Mouse (Mus musculus): ENCODE results near the gene Gars. TPM values are rescaled to one million over a fixed set of nuclear protein-coding genes. Genes with fewer than 3 reads are reported as not detected.
A peak's percentile ranks its signal among the peaks of the same experiment; 100 is the strongest.

Gene Gars
- total and polyA plus RNA-seq, 3 experiments: 171 to 325 (median 225) TPM

DNA sequence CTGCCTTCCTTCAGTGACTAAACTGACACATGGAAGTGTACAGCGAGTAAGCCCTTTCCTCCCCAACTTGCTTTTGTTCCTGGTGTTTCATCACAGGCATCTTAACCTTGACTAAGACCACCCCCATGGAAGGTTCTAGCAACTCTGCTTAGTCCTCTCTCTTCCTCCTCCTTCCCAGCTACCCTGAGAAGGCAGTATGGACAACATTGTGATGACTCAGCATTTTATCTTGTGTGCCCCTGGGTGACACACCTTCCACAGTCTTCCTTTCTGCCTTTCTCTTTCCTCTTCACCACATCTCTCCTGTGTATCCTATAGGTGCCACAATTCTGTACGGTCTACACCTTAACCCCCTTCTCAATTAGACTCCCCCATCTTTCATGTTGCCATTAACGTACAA, 23.6 kb upstream of the Gars start:
- H3K4me3 ChIP-seq (ENCODE audit: control insufficient read depth in 1 of 2, insufficient read depth in 1 of 2, low read depth in 2 of 2, low read length in 2 of 2): no peak overlapping the region
- no peak overlapping the region for H3K27ac ChIP-seq (ENCODE audit: control insufficient read depth, low read depth, low read length)
- peaks cover 0 to 2% of the 10 kb centered on the region in 2 experiments; a peak in 1 of 4 replicates for H3K36me3 ChIP-seq (ENCODE audit: control insufficient read depth in 1 of 2, insufficient read depth in 2 of 2, low read length in 2 of 2)
- DNase-seq (ENCODE audit: low read depth, low spot score): no peak
- H3K27me3 ChIP-seq (ENCODE audit: control insufficient read depth in 1 of 2, insufficient read depth in 2 of 2, low read length in 2 of 2): no peaks in the 10 kb centered on the region
- no peaks in the 10 kb centered on the region for H3K79me2 ChIP-seq (ENCODE audit: control insufficient read depth, insufficient read depth, low read length, poor library complexity)
- no peak for TF ChIP-seq ZKSCAN1 (IDR thresholded peaks at IDR 0.05; ENCODE audit: low read depth, low read length)
- peak; percentile 91 for TF ChIP-seq MAFK (IDR thresholded peaks at IDR 0.05; ENCODE audit: borderline replicate concordance, low read depth, low read length)
- no peak for TF ChIP-seq HCFC1 (IDR thresholded peaks at IDR 0.05; ENCODE audit: low read depth, low read length)
- no peak overlapping the region for H3K9ac ChIP-seq (ENCODE audit: control insufficient read depth, low read depth, low read length, poor library complexity, severe bottlenecking)
- no peaks in the 10 kb centered on the region for H3K9me3 ChIP-seq (replicated peaks; ENCODE audit: insufficient read depth, low read length)
- H3K4me1 ChIP-seq (ENCODE audit: control insufficient read depth in 1 of 2, insufficient read depth in 2 of 2, low read length in 2 of 2): peaks cover 0 to 3% of the 10 kb centered on the region in 2 experiments; a peak in 1 of 4 replicates

DNA sequence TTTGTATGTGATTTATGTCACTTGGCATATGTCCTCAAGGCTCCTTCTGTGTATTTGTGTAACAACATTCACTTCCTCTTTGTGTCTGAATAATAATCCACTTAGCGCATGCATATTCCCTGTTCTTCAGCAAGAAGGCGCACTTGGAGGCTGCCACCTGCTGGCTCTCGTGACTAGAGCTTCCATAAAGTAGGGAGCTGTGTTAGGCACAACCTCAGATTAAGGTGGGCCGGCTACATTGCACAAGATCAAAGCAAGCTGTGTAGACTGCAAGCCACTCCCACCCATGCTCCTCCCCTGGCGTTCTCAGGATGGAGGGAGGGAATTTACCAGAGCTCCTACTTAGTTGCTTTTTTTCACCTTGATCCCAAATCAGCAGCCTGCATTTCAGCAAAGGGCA, 21.6 kb upstream of the Gars start:
- H3K36me3 ChIP-seq (ENCODE audit: control insufficient read depth in 1 of 2, insufficient read depth in 2 of 2, low read length in 2 of 2): peaks cover 0 to 2% of the 10 kb centered on the region in 2 experiments; a peak in 1 of 4 replicates
- DNase-seq (ENCODE audit: low read depth, low spot score): peak; percentile 87
- peak overlapping the region in 1 of 2 experiments; percentile 35; a peak in 1 of 4 replicates for H3K4me3 ChIP-seq (ENCODE audit: control insufficient read depth in 1 of 2, insufficient read depth in 1 of 2, low read depth in 2 of 2, low read length in 2 of 2)

GRCm38 (mm10) chr6:55016710-55017583, 20.9 kb upstream of the Gars start:
- peaks cover 0 to 2% of the 10 kb centered on the region in 2 experiments; a peak in 1 of 4 replicates for H3K36me3 ChIP-seq (ENCODE audit: control insufficient read depth in 1 of 2, insufficient read depth in 2 of 2, low read length in 2 of 2)
- H3K27me3 ChIP-seq (ENCODE audit: control insufficient read depth in 1 of 2, insufficient read depth in 2 of 2, low read length in 2 of 2): no peaks in the 10 kb centered on the region
- peak overlapping the region; percentile 31 for H3K9ac ChIP-seq (ENCODE audit: control insufficient read depth, low read depth, low read length, poor library complexity, severe bottlenecking)
- peak overlapping the region; percentile 17 to 35 for H3K4me3 ChIP-seq (ENCODE audit: control insufficient read depth in 1 of 2, insufficient read depth in 1 of 2, low read depth in 2 of 2, low read length in 2 of 2)
- no peak overlapping the region for H3K27ac ChIP-seq (ENCODE audit: control insufficient read depth, low read depth, low read length)
- H3K9me3 ChIP-seq (replicated peaks; ENCODE audit: insufficient read depth, low read length): no peaks in the 10 kb centered on the region
- H3K79me2 ChIP-seq (ENCODE audit: control insufficient read depth, insufficient read depth, low read length, poor library complexity): no peaks in the 10 kb centered on the region
- peaks cover 0 to 3% of the 10 kb centered on the region in 2 experiments; a peak in 1 of 4 replicates for H3K4me1 ChIP-seq (ENCODE audit: control insufficient read depth in 1 of 2, insufficient read depth in 2 of 2, low read length in 2 of 2)
- DNase-seq (ENCODE audit: low read depth, low spot score): peak; percentile 86
- TF ChIP-seq MXI1 (IDR thresholded peaks at IDR 0.05; ENCODE audit: low read depth, low read length): no peak
- peak; percentile 74 for TF ChIP-seq ZC3H11A (IDR thresholded peaks at IDR 0.05; ENCODE audit: low read depth, low read length)
- TF ChIP-seq JUND (IDR thresholded peaks at IDR 0.05; ENCODE audit: low read depth, low read length): no peak
- TF ChIP-seq E2F4 (IDR thresholded peaks at IDR 0.05; ENCODE audit: borderline replicate concordance, low read depth, low read length): no peak
- TF ChIP-seq CTCF (IDR thresholded peaks at IDR 0.05 in 2 of 3, conservative IDR thresholded peaks at IDR 0.05 in 1 of 3; ENCODE audit: control insufficient read depth in 1 of 3, insufficient read depth in 1 of 3, low read depth in 2 of 3, low read length in 3 of 3, poor library complexity in 1 of 3, severe bottlenecking in 1 of 3): peak; percentile 81 to 88 (median 83)
- TF ChIP-seq CHD2 (IDR thresholded peaks at IDR 0.05; ENCODE audit: low read length): no peak
- no peak for TF ChIP-seq MAX (IDR thresholded peaks at IDR 0.05; ENCODE audit: low read length)
- TF ChIP-seq ZMIZ1 (IDR thresholded peaks at IDR 0.05; ENCODE audit: low read depth, low read length): no peak
- no peak for TF ChIP-seq USF2 (IDR thresholded peaks at IDR 0.05; ENCODE audit: borderline replicate concordance in 1 of 2, insufficient read depth in 1 of 2, low read depth in 1 of 2, low read length in 2 of 2)
- no peak for TF ChIP-seq MYB (IDR thresholded peaks at IDR 0.05; ENCODE audit: low read depth, low read length)
- no peak for TF ChIP-seq TAL1 (IDR thresholded peaks at IDR 0.05; ENCODE audit: low read length)
- TF ChIP-seq SMC3 (IDR thresholded peaks at IDR 0.05; ENCODE audit: low read depth, low read length): peak; percentile 89
- TF ChIP-seq MYC (IDR thresholded peaks at IDR 0.05; ENCODE audit: low read depth, low read length): no peak
- TF ChIP-seq RCOR1 (IDR thresholded peaks at IDR 0.05; ENCODE audit: low read depth, low read length): no peak
- TF ChIP-seq NRF1 (IDR thresholded peaks at IDR 0.05; ENCODE audit: insufficient read depth, low read depth, low read length, poor library complexity, severe bottlenecking): no peak
- TF ChIP-seq CHD1 (IDR thresholded peaks at IDR 0.05; ENCODE audit: low read depth, low read length): no peak
- TF ChIP-seq TBP (IDR thresholded peaks at IDR 0.05; ENCODE audit: low read depth, low read length): no peak
- TF ChIP-seq USF1 (IDR thresholded peaks at IDR 0.05; ENCODE audit: low read depth, low read length): no peak
- no peak for TF ChIP-seq HCFC1 (IDR thresholded peaks at IDR 0.05; ENCODE audit: low read depth, low read length)

More for the DNA sequence above, 21.6 kb upstream of the Gars start:
- peaks cover 0 to 3% of the 10 kb centered on the region in 2 experiments; a peak in 1 of 4 replicates for H3K4me1 ChIP-seq (ENCODE audit: control insufficient read depth in 1 of 2, insufficient read depth in 2 of 2, low read length in 2 of 2)
- H3K9me3 ChIP-seq (replicated peaks; ENCODE audit: insufficient read depth, low read length): no peaks in the 10 kb centered on the region
- no peaks in the 10 kb centered on the region for H3K79me2 ChIP-seq (ENCODE audit: control insufficient read depth, insufficient read depth, low read length, poor library complexity)
- TF ChIP-seq CTCF (IDR thresholded peaks at IDR 0.05 in 2 of 3, conservative IDR thresholded peaks at IDR 0.05 in 1 of 3; ENCODE audit: control insufficient read depth in 1 of 3, insufficient read depth in 1 of 3, low read depth in 2 of 3, low read length in 3 of 3, poor library complexity in 1 of 3, severe bottlenecking in 1 of 3): peak; percentile 43 to 90 (median 79)
- peak; percentile 94 for TF ChIP-seq SMC3 (IDR thresholded peaks at IDR 0.05; ENCODE audit: low read depth, low read length)
- no peak for TF ChIP-seq MAFK (IDR thresholded peaks at IDR 0.05; ENCODE audit: borderline replicate concordance, low read depth, low read length)
- peak; percentile 58 for TF ChIP-seq ZC3H11A (IDR thresholded peaks at IDR 0.05; ENCODE audit: low read depth, low read length)
- TF ChIP-seq JUND (IDR thresholded peaks at IDR 0.05; ENCODE audit: low read depth, low read length): no peak
- TF ChIP-seq RAD21 (IDR thresholded peaks at IDR 0.05; ENCODE audit: low read depth, low read length): peak; percentile 64
- H3K9ac ChIP-seq (ENCODE audit: control insufficient read depth, low read depth, low read length, poor library complexity, severe bottlenecking): no peak overlapping the region
- no peak overlapping the region for H3K27ac ChIP-seq (ENCODE audit: control insufficient read depth, low read depth, low read length)
- H3K27me3 ChIP-seq (ENCODE audit: control insufficient read depth in 1 of 2, insufficient read depth in 2 of 2, low read length in 2 of 2): no peaks in the 10 kb centered on the region

Data from MEL (cell line).